Mouse (Mus musculus) liver, postnatal 0 days (tissue): ENCODE data around the gene Mbd3.

Experiments used
- CTCF ChIP-seq: sonication (generic); IDR thresholded peaks from 2 replicates; pipeline ENCODE4 v1.5.1; 2016; ENCODE audit warnings: antibody characterized with exemption, low read depth
- EP300 ChIP-seq: IDR thresholded peaks from 2 replicates; pipeline ENCODE4 v1.6.1; 2016; ENCODE audit warnings: antibody characterized with exemption, low read depth, mild to moderate bottlenecking

GRCm38 (mm10) chr10:80440031-80440430 lies 40.7 kb upstream of the Mbd3 start:
- TF ChIP-seq CTCF (no peak), EP300 (no peak)
